Mouse (Mus musculus): Measurements from ENCODE around the gene Slc6a6. TPM values are rescaled to one million over a fixed set of nuclear protein-coding genes. Genes with fewer than 3 reads are reported as not detected.

Slc6a6 gene
- polyA plus RNA-seq, 1 experiment, result 114 TPM

GRCm38 (mm10) chr6:91659841-91660509, 23.9 kb upstream of the Slc6a6 start:
- no peak overlapping the region for H3K27ac ChIP-seq (ENCODE audit: control insufficient read depth, insufficient read depth, low read depth, low read length)
- no peaks in the 10 kb centered on the region for H3K4me1 ChIP-seq (ENCODE audit: control insufficient read depth, insufficient read depth, low read length)
- TF ChIP-seq POLR2A (IDR thresholded peaks at IDR 0.05; ENCODE audit: control insufficient read depth, low read depth, low read length) (no peak), CTCF (IDR thresholded peaks at IDR 0.05; ENCODE audit: control insufficient read depth, insufficient read depth, insufficient replicate concordance, low read depth, low read length) (no peak)
- H3K4me3 ChIP-seq (ENCODE audit: control insufficient read depth, low read depth, low read length), result no peak overlapping the region
- H3K27me3 ChIP-seq (ENCODE audit: control insufficient read depth, insufficient read depth, low read length), result no peaks in the 10 kb centered on the region
- no peaks in the 10 kb centered on the region for H3K36me3 ChIP-seq (ENCODE audit: control insufficient read depth, insufficient read depth, low read length)

- Histone ChIP-seq H3K27ac (ENCODE audit: control insufficient read depth, insufficient read depth, low read depth, low read length) (no peak overlapping the region), H3K4me3 (ENCODE audit: control insufficient read depth, low read depth, low read length) (no peak overlapping the region), H3K36me3 (ENCODE audit: control insufficient read depth, insufficient read depth, low read length) (no peaks in the 10 kb centered on the region), H3K4me1 (ENCODE audit: control insufficient read depth, insufficient read depth, low read length) (no peaks in the 10 kb centered on the region), H3K27me3 (ENCODE audit: control insufficient read depth, insufficient read depth, low read length) (no peaks in the 10 kb centered on the region)
- TF ChIP-seq POLR2A (IDR thresholded peaks at IDR 0.05; ENCODE audit: control insufficient read depth, low read depth, low read length), result no peak
- no peak for TF ChIP-seq CTCF (IDR thresholded peaks at IDR 0.05; ENCODE audit: control insufficient read depth, insufficient read depth, insufficient replicate concordance, low read depth, low read length)
These were observed 21.6 kb upstream of the Slc6a6 start for GRCm38 (mm10) chr6:91662301-91662700.

DNA sequence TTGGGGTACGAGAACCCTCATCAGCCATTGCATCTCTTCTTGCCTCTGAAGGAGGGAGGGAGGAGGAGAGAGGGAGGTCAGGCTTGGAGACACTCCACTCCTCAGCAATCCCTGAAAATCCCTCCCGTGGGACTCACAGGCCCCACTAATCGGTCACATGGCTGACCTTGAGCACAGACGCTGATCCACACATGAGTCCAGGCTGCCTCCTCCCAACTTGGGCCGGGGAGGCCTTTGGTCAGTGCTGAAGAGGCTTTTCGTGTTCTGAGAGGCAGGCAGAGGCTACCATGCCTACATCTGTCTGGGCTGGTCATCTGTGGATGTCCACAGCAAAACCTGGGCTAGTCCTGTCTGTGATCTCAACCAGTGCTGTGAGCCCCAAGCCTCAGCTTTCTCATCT, 20.2 kb upstream of the Slc6a6 start:
- H3K4me1 ChIP-seq (ENCODE audit: control insufficient read depth, insufficient read depth, low read length), result no peaks in the 10 kb centered on the region

DNA sequence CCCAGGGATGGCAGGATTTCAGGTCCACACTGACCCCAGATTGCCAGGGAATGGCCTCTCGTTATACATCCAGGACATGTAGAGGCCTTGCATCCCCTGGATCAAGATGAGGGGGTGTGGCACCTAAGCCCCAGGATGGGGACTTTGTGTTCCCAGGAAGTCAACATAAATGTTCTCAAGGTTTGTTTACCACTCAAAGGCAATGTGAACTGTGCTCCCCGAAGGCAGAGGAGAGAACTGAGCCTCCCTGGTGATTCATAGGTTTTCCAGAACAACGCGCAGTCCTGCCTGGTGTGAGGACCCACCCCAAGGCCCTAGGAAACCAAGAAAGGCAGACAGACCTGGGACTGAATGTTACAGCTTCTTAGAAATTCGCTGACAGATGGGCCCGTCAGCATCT, 18.6 kb upstream of the Slc6a6 start:
- Histone ChIP-seq H3K27ac (ENCODE audit: control insufficient read depth, insufficient read depth, low read depth, low read length) (no peak overlapping the region), H3K4me1 (ENCODE audit: control insufficient read depth, insufficient read depth, low read length) (no peaks in the 10 kb centered on the region; the same call in 1 of the 2 replicates), H3K27me3 (ENCODE audit: control insufficient read depth, insufficient read depth, low read length) (no peaks in the 10 kb centered on the region), H3K4me3 (ENCODE audit: control insufficient read depth, low read depth, low read length) (no peak overlapping the region), H3K36me3 (ENCODE audit: control insufficient read depth, insufficient read depth, low read length) (no peaks in the 10 kb centered on the region)
- no peak for TF ChIP-seq POLR2A (IDR thresholded peaks at IDR 0.05; ENCODE audit: control insufficient read depth, low read depth, low read length)
- TF ChIP-seq CTCF (IDR thresholded peaks at IDR 0.05; ENCODE audit: control insufficient read depth, insufficient read depth, insufficient replicate concordance, low read depth, low read length), result no peak

More for the DNA sequence above, 20.2 kb upstream of the Slc6a6 start:
- Histone ChIP-seq H3K36me3 (ENCODE audit: control insufficient read depth, insufficient read depth, low read length) (no peaks in the 10 kb centered on the region), H3K27ac (ENCODE audit: control insufficient read depth, insufficient read depth, low read depth, low read length) (no peak overlapping the region), H3K4me3 (ENCODE audit: control insufficient read depth, low read depth, low read length) (no peak overlapping the region), H3K27me3 (ENCODE audit: control insufficient read depth, insufficient read depth, low read length) (no peaks in the 10 kb centered on the region)
- no peak for TF ChIP-seq CTCF (IDR thresholded peaks at IDR 0.05; ENCODE audit: control insufficient read depth, insufficient read depth, insufficient replicate concordance, low read depth, low read length)
- no peak for TF ChIP-seq POLR2A (IDR thresholded peaks at IDR 0.05; ENCODE audit: control insufficient read depth, low read depth, low read length)

GRCm38 (mm10) chr6:91665990-91666700, 17.7 kb upstream of the Slc6a6 start:
- no peak for TF ChIP-seq CTCF (IDR thresholded peaks at IDR 0.05; ENCODE audit: control insufficient read depth, insufficient read depth, insufficient replicate concordance, low read depth, low read length)
- no peak for TF ChIP-seq POLR2A (IDR thresholded peaks at IDR 0.05; ENCODE audit: control insufficient read depth, low read depth, low read length)
- H3K27me3 ChIP-seq (ENCODE audit: control insufficient read depth, insufficient read depth, low read length), result no peaks in the 10 kb centered on the region
- H3K4me3 ChIP-seq (ENCODE audit: control insufficient read depth, low read depth, low read length), result no peak overlapping the region
- no peaks in the 10 kb centered on the region; the same call in 1 of the 2 replicates for H3K4me1 ChIP-seq (ENCODE audit: control insufficient read depth, insufficient read depth, low read length)
- H3K36me3 ChIP-seq (ENCODE audit: control insufficient read depth, insufficient read depth, low read length), result no peaks in the 10 kb centered on the region
- H3K27ac ChIP-seq (ENCODE audit: control insufficient read depth, insufficient read depth, low read depth, low read length), result no peak overlapping the region

DNA sequence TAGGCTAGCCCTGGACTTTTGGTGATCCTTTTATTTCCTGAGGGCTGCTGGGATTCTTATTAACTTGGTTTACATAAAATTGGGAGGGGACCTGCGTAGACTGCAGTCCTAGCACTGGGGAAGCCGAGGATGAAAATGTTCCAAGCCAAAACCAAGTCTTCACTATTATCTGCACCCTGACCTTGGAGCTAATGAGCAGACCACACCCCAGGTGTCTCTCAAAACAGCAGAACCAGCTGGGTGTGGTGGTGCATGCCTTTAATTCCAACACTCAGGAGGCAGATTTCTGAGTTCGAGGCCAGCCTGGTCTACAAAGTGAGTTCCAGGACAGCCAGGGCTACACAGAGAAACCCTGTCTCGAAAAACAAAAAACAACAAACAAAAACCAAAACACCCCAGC, 16.7 kb upstream of the Slc6a6 start:
- H3K36me3 ChIP-seq (ENCODE audit: control insufficient read depth, insufficient read depth, low read length), result no peaks in the 10 kb centered on the region
- no peak overlapping the region for H3K27ac ChIP-seq (ENCODE audit: control insufficient read depth, insufficient read depth, low read depth, low read length)
- no peaks in the 10 kb centered on the region; the same call in 1 of the 2 replicates for H3K4me1 ChIP-seq (ENCODE audit: control insufficient read depth, insufficient read depth, low read length)
- no peak overlapping the region for H3K4me3 ChIP-seq (ENCODE audit: control insufficient read depth, low read depth, low read length)
- TF ChIP-seq CTCF (IDR thresholded peaks at IDR 0.05; ENCODE audit: control insufficient read depth, insufficient read depth, insufficient replicate concordance, low read depth, low read length), result no peak
- no peak for TF ChIP-seq POLR2A (IDR thresholded peaks at IDR 0.05; ENCODE audit: control insufficient read depth, low read depth, low read length)
- H3K27me3 ChIP-seq (ENCODE audit: control insufficient read depth, insufficient read depth, low read length), result no peaks in the 10 kb centered on the region

DNA sequence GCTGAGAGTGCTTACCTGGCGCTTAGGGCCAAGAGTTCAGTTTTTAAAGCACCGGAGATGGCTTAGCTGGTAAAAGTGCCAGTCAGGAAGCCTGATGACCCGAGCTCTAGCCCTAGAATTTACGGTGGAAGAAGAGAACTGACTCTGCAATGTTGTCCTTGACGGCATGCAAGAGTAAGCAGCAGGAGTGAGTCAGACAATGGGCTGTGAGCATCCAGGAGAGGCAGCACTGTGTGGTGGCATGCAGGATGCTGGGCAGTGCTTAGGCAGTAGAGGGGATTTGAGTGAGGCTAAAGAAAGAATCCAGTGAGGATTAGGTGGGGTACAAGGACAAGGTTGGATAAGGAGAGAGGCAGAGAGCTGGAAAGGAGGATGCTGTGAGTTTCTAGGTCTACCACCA, 15.6 kb upstream of the Slc6a6 start:
- Histone ChIP-seq H3K4me3 (ENCODE audit: control insufficient read depth, low read depth, low read length) (no peak overlapping the region), H3K36me3 (ENCODE audit: control insufficient read depth, insufficient read depth, low read length) (no peaks in the 10 kb centered on the region), H3K27ac (ENCODE audit: control insufficient read depth, insufficient read depth, low read depth, low read length) (no peak overlapping the region), H3K4me1 (ENCODE audit: control insufficient read depth, insufficient read depth, low read length) (no peaks in the 10 kb centered on the region; the same call in 1 of the 2 replicates), H3K27me3 (ENCODE audit: control insufficient read depth, insufficient read depth, low read length) (no peaks in the 10 kb centered on the region)
- TF ChIP-seq POLR2A (IDR thresholded peaks at IDR 0.05; ENCODE audit: control insufficient read depth, low read depth, low read length) (no peak), CTCF (IDR thresholded peaks at IDR 0.05; ENCODE audit: control insufficient read depth, insufficient read depth, insufficient replicate concordance, low read depth, low read length) (no peak)

All from testis, adult 2 months (tissue).